Mouse (Mus musculus): ENCODE data around the gene Cyth4.

The Cyth4 gene

GRCm38 (mm10) chr15:78587050-78587994 is 9.5 kb upstream of the Cyth4 start:
- peak; percentile 84 to 90 for DNase-seq (ENCODE audit: low spot score in 2 of 2)

- no peak for DNase-seq (ENCODE audit: low spot score in 2 of 2)
Observed at GRCm38 (mm10) chr15:78588049-78588448, 8.8 kb upstream of the Cyth4 start.

- no peak for DNase-seq (ENCODE audit: low spot score in 2 of 2)
Observed at GRCm38 (mm10) chr15:78588900-78589299, 7.9 kb upstream of the Cyth4 start.

GRCm38 (mm10) chr15:78589936-78590335 is 6.9 kb upstream of the Cyth4 start:
- no peak for DNase-seq (ENCODE audit: low spot score in 2 of 2)

- DNase-seq (ENCODE audit: low spot score in 2 of 2) = no peak
Observed at GRCm38 (mm10) chr15:78590785-78591184, 6.1 kb upstream of the Cyth4 start.

- no peak for DNase-seq (ENCODE audit: low spot score in 2 of 2)
Observed at GRCm38 (mm10) chr15:78591680-78592451, 5.0 kb upstream of the Cyth4 start.

- no peak for DNase-seq (ENCODE audit: low spot score in 2 of 2)
Observed at GRCm38 (mm10) chr15:78592452-78592968, 4.3 kb upstream of the Cyth4 start.

- no peak for DNase-seq (ENCODE audit: low spot score in 2 of 2)
Observed at GRCm38 (mm10) chr15:78593896-78594425, 2.9 kb upstream of the Cyth4 start.

- no peak for DNase-seq (ENCODE audit: low spot score in 2 of 2)
Observed at GRCm38 (mm10) chr15:78594831-78595230, 2.0 kb upstream of the Cyth4 start.

GRCm38 (mm10) chr15:78595468-78595867 is 1.4 kb upstream of the Cyth4 start:
- DNase-seq (ENCODE audit: low spot score in 2 of 2) = no peak

- DNase-seq (ENCODE audit: low spot score in 2 of 2) = no peak
Observed at GRCm38 (mm10) chr15:78596504-78596903, 343 bp upstream of the Cyth4 start.

GRCm38 (mm10) chr15:78597729-78598128 is 882 bp downstream of the Cyth4 start:
- DNase-seq (ENCODE audit: low spot score in 2 of 2) = no peak

GRCm38 (mm10) chr15:78599124-78599523 is 2.3 kb downstream of the Cyth4 start:
- DNase-seq (ENCODE audit: low spot score in 2 of 2) = no peak

GRCm38 (mm10) chr15:78599529-78600193 is 2.8 kb downstream of the Cyth4 start:
- DNase-seq (ENCODE audit: low spot score in 2 of 2) = no peak

GRCm38 (mm10) chr15:78601180-78601579 is 4.3 kb downstream of the Cyth4 start:
- DNase-seq (ENCODE audit: low spot score in 2 of 2) = no peak

GRCm38 (mm10) chr15:78604255-78604654 is 7.4 kb downstream of the Cyth4 start:
- DNase-seq (ENCODE audit: low spot score in 2 of 2) = no peak

- DNase-seq (ENCODE audit: low spot score in 2 of 2) = no peak
Observed at GRCm38 (mm10) chr15:78605371-78605791, 8.5 kb downstream of the Cyth4 start.

GRCm38 (mm10) chr15:78606059-78606458 is 9.2 kb downstream of the Cyth4 start:
- no peak for DNase-seq (ENCODE audit: low spot score in 2 of 2)

GRCm38 (mm10) chr15:78607463-78607862 is 10.6 kb downstream of the Cyth4 start:
- no peak for DNase-seq (ENCODE audit: low spot score in 2 of 2)

GRCm38 (mm10) chr15:78610705-78611462 is 14.0 kb downstream of the Cyth4 start:
- no peak for DNase-seq (ENCODE audit: low spot score in 2 of 2)

- no peak for DNase-seq (ENCODE audit: low spot score in 2 of 2)
Observed at GRCm38 (mm10) chr15:78614536-78614935, 17.7 kb downstream of the Cyth4 start.

All from frontal cortex, postnatal 25 days (tissue).